Mouse (Mus musculus): ENCODE measurements around the gene Dolpp1.

Dolpp1 gene

DNA sequence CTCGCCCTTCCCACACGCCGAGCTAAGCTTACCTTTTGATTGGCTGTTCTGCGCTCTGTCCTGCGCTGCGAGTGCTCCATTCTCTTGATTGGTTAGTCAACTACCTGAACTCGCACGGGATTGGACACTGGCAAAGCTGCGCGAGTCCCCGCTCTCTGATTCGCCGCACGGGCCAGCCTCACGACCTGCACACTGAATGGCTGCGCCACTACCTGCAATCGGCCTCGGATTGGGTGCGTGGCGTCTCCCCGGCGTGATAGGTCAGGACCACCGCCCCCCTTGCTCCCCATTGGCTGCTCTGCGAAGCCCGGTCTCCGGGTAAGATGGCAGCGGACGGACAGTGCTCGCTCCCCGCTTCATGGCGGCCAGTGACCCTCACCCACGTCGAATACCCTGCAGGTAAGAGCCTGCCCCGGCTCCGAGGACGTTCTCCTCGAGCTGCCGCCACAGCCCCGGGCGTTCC lies at the start of gene Dolpp1:
Dolpp1 (plus strand) TSS at position 141 of the 463 bp plus-strand sequence.
- DNase-seq: peak; percentile 98 to 99

DNA sequence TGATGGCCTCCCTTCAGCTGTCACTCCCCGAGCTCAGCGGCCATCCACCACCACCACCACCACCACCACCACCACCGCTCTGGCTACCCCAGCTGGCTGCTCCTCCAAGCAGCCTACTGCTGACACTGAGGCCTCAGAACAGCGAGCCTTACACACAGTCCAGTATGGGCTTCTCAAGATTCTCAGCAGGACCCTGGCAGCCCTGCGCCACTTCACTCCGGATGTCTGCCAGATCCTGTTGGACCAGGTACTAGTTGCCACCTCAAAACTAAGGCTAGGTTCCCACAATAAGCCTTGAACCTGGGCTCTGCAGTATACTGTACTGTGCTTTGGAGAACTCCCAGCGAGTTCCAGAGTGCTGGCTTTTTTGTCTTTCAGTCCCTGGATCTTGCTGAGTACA lies 49.5 kb upstream of the Dolpp1 start:
- no peak for DNase-seq

DNA sequence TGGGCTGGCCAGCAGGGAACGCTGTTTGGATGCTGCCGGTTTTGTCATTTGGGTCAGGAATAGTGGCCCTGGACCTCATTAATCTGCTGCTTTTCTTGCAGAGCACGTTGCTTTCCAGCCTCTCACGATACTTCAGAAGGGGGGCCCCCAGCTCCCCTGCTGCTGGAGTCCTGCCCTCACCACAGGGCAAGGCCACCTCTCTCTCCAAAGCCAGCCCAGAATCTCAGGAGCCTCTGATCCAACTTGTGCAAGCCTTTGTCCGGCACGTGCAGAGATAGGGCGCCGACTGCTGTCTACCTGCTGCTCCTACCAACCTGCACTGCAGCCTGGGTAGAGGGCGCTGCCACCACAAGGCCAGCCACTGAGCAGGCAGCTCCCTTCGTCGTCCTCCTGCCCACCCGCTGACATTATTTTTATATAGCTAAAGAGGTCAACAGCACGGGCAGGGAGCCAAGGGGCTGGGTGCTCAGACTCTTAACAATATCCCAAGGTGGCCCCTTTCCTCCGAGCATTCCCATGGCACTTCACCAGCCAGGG lies 48.4 kb upstream of the Dolpp1 start:
- peak; percentile 31 to 42 for DNase-seq

- no peak for DNase-seq
Observed at GRCm38 (mm10) chr2:30345971-30346676, 45.9 kb upstream of the Dolpp1 start.

DNA sequence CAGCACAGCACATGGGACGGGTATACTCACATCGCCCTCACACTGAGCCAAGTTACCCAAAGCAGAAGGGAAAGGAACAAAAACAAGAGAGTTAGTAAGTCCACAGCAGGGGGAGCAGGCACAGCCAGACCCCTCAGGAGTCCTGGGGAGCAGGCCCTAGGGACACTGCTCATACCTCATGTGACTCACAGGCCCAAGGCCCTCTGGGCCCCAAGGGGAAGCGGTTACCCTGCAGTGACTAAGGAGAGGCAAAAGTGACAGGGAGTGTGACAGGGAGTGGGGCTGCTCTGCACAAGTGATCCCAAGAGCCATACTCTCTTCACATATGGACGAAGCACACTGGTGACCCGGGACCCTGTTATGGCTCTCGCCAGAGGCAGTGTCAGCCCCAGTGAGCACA lies 42.9 kb upstream of the Dolpp1 start:
- DNase-seq: no peak

GRCm38 (mm10) chr2:30351149-30351548 lies 40.9 kb upstream of the Dolpp1 start:
- peak in 1 of 2 experiments; percentile 39 for DNase-seq

DNA sequence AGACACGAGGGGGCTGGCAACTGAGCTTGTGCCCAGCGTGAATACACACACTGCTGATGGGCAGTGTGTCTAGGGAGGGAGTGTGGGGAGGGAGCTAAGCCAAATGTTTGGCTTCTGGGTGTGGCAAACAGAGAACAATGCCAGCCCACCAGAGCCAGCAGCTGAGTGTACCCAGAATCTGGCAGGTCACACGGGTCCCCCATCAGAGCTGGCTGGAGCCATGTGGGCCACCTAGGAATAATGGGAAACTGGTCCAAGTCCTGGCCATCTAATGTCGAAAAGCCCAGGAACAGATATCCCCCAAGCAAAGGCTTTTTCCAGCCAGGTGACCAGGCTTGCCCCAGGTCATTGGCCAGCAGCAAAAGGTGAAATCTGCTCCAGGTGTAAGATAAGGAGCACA lies 36.2 kb upstream of the Dolpp1 start:
- peak in 1 of 2 experiments; percentile 48 for DNase-seq

DNA sequence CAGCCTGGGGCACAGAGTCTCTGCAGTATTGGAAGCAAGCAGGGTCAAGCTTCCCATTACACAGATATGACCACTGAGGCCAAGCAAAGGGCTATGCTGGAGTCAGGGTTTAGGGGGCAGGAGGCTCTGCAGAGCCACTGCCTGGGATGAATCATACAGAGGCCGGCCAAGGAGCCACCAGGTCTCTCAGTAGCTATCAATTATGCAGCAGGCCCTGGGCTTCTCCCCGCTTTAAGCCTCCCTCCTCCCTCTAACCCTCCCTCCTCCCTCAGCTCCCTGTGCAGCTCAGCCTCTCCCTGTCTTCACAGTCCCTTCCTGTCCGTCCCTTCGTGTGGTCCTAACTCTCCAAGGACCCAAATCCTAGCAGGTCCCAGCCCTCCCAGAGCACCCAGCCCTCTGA lies 35.8 kb upstream of the Dolpp1 start:
- no peak for DNase-seq

GRCm38 (mm10) chr2:30356906-30357305 lies 35.1 kb upstream of the Dolpp1 start:
- no peak for DNase-seq

- DNase-seq: no peak
Observed at GRCm38 (mm10) chr2:30357552-30358510, 34.2 kb upstream of the Dolpp1 start.

DNA sequence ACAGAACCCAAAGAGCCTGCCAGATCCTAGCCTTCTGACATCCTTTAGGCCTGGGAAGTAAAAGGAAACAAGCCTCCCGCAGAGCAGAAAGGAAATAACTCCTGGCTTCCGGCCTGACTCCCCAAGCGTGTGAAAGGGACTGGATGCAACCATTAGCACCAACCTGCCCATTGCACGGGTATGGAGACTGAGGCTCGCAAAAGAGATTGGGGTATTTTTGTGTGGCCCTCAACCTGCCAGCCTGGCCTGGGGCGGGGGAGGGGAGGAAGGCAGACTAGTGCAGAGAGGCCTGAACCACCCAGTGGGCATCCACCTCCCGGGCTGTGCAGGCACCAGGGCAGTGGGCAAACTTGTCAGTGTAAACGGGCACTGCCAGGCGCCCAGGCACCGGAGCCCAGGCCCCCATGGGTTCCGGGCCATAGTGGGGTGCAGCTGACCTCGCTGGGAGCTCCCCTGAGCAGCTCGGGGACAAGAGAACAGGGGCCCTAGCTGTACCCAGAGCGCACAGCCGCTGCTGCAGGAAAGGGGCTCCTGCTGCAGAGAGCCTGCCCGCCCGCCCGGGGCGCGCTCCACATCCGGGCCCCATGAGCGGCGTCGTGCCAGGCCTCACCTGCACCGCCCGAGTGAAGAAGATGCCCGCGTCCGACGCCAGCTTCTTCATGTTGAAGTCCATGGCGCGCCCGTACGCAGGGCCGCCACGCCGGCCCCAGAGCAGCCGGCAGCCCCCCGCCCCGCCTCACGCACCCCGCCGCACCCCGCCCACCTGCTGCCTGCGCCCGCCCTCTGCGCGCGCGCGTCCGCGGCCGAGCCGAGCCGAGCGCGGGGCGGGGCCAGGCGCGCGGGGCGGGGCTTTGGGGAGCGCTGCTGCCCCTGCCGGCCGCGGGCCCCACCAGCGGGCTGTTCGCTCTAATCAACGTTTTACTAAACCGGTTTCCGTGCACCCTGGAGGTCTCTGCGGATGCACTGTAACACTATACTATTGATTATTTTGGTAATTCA lies 33.2 kb upstream of the Dolpp1 start, which contains the start of gene Sh3glb2:
Sh3glb2 (minus strand) TSS at position 805 of the 999 bp plus-strand sequence.
- peak; percentile 71 to 81 for DNase-seq

- no peak for DNase-seq
Observed at GRCm38 (mm10) chr2:30360626-30361025, 31.4 kb upstream of the Dolpp1 start.

- no peak for DNase-seq
Observed at GRCm38 (mm10) chr2:30362865-30363264, 29.2 kb upstream of the Dolpp1 start.

- DNase-seq: peak; percentile 100
Observed at GRCm38 (mm10) chr2:30363773-30364650, 28.0 kb upstream of the Dolpp1 start, which contains the start of gene Miga2. Gene Miga2 (plus strand): TSS chr2:30364233.

GRCm38 (mm10) chr2:30365281-30366069 lies 26.6 kb upstream of the Dolpp1 start:
- peak in 1 of 2 experiments; percentile 36 for DNase-seq

DNA sequence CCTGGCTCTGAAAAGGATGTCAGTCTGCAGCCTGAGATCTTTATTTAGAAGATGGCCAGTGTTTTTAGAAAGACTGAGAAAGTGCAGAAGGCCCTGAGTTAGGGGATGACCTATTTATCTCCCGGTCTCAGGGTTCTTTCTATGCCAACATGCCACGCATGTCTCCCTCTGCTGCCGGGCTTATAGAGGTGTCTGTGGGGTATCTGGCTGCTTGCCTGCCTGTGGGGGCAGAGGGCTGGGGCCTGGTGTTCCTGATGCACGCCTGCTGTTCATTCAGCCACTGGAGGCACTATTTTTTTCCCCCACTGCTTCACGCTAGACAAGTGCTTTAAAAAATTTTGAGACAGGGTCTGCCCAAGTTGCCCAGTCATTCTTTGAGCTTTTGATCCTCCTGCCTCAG lies 25.9 kb upstream of the Dolpp1 start:
- DNase-seq: peak in 1 of 2 experiments; percentile 40

DNA sequence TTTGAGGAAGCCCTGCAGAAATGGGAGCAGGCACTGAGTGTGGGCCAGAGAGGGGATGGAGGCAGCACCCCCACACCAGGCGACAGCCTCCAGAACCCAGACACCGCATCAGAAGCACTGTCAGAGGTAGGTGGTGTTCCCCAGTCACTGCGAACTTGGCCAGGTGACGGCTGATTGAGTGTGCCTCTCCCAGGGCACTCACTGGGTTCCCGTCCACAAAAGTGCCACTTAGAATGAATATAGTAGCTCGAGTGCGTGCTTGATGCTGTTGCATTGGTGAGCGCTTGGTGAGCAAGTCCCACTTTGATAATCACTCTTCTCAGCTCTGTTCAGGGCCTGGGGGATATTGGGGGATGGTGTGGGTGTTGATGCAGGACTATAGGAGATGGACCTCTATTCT lies 20.5 kb upstream of the Dolpp1 start:
- peak; percentile 74 to 82 for DNase-seq

DNA sequence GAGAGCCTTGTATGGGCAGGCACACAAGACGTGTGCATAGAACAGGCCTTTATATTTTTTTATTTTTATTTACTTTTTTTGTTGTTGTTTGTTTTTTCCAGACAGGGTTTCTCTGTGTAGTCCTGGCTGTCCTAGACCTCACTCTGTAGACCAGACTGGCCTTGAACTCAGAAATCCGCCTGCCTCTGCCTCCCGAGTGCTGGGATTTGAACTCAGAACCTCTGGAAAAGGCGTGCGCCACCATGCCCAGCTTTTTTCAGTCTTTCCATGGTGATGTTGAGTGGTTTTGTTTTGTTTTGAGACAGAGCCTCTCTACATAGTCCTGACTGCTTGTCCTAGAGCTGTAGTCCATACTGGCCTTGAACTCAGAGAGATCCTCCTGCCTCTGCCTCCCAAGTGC lies 19.3 kb upstream of the Dolpp1 start:
- DNase-seq: no peak

DNA sequence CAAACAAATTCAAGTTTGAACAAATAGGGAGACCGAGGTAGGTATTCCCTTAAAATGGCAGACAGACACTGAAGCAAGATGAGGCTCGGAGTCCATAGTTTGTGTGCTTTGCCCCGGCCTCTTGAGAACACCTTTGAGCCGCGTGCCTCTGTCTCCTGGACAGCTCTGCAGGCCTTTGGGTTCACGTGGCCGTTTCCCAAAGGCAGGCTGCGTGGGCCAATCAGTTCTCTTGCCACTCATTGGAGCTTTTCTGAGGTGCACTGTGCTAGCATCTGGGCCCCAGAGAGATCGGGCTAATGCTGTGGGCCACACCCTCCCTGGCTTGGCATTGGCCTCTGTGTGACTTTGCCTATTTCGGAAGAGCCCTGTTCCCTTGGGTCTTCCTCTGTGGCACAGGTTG lies 16.2 kb upstream of the Dolpp1 start:
- no peak for DNase-seq

DNA sequence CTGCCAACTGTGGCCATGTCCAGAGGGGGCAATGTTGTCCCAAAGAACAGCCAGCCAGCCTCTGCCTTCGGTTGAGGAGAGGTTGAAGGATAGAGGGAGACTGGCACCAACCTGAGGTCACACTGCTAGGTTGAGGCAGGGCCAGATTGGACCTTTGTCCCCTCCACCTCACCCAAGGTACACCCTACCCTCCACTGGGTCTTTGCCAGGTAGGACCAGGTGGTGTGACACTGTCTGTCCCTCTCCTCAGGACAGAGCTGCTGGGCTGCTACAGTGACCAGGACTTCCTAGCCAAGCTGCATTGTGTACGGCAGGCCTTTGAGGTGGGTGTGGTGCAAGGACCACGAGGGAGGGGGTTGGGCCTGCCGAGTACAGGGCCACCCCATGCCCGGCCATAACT lies 14.3 kb upstream of the Dolpp1 start:
- no peak for DNase-seq
